Mouse (Mus musculus) thymus, postnatal 14 days (tissue): ENCODE data around the gene Traip.

Experiments
- DNase-seq: peaks from one replicate; pipeline ENCODE4 v3.0.0; 2021

Gene Traip

GRCm38 (mm10) chr9:107935374-107935773 lies 14.6 kb upstream of the Traip start, which contains the start of gene Camkv:
Gene Camkv, plus strand, starts transcription at chr9:107935674.
- DNase-seq = no peak

GRCm38 (mm10) chr9:107935790-107936214 lies 14.1 kb upstream of the Traip start:
- peak; percentile 91 for DNase-seq

DNA sequence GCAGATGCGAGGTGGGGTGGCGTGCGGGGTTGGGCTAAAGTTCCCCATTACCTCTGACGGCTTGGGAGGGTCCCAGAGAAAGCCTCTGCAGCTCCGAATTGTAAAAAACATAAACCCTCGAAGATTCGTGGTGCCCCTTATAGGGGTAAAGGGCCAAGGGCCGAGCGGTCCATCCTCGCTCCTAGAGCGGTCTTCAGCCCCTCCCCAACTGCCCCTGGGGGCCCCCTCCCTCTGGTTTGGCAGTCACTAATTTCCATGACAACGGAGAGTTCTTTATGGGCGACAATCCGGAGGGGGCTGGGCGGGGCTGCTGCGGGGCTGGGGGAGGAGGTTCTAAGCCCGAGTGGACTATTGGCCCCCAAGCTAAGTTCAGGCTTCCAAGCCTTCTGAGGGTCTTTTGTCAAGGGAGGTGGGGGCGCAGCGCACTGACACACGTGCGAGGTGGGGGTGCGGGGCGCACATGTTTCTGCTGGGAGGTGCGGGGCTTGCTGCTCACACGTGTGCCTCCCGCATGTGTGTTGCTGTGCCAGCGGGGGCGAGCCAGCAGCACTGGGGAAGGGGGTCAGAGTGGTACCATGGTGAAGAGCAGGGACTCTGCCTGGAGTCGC lies 13.6 kb upstream of the Traip start:
- DNase-seq = peak; percentile 44

DNA sequence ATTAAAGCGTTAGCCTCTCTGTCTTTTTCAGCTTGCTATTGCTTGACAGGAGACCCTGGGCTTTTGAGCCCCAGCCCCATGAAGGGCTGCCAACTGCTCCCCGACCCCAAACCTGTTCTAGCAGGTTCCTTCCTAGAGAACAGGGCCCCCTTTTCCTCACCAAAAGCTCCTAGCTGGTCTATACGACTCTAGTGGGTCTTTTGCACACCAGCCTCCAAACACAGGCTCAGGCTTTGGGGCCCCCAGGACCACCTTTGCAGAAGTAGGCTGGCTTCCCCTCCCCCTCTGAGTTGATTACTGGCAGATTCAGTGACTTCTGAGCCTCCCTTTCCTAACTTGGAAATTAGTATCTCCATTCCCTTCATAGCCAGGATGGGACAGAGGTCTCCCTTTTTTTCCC lies 13.1 kb upstream of the Traip start:
- DNase-seq = peak; percentile 14

- DNase-seq = no peak
Observed at GRCm38 (mm10) chr9:107947241-107948194, 2.4 kb upstream of the Traip start.

DNA sequence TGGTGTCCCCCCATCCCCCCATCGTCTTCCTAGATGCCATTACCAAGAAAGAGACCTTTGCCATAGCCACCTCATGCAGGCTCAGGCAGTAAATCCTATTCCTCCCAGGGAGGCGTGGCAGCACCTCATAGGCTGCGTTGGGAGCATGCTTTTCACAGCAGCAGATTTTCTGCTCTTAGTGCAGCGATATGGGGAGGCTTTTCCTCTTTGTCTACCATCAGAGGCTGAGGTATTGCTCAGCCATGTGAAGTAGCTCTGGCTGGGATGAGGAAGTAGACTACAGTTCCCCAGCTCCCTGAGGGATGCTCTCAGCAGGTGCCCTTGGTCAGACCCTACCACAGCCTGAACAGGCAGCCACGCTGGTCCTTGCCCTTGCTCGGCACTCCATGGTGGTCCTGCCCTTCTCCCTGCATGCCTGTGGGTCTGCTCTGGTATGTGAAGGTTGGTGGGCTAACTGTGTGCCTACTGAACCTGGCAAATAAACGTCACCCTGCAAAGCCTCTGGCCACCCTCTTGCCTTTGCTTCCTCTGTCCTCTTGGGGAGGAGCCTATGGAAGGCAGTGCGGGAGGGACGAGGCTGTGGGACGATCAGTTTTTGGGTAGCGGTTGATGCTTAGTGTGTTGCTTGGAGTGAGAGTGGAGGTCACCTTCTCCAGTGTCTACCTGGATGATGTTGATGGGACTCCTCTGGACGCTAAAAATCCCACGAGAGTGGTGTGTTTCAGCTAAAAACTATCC lies 583 bp upstream of the Traip start:
- DNase-seq = no peak

- DNase-seq = peak; percentile 89
Observed at GRCm38 (mm10) chr9:107950460-107951355, 772 bp downstream of the Traip start.

- DNase-seq = no peak
Observed at GRCm38 (mm10) chr9:107955613-107956289, 5.8 kb downstream of the Traip start.

DNA sequence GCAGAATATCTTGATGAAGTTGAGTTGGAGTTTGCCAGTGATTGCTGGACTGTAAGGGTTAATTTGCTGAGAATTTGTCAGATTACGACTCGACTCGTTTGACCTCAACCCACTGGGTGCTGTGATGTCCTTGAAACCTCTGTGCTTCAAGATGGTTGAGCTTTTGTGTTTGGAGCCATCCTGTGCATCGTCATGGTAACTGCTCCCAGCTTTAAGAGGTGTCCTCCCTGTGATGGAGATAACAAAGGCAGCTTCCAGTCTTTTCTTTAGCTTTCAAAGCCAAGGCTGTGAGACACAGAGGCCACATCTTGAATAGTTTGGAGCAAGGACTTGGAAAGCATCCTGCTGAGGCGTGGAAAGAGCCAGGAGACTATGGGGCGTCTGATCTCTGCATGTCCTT lies 7.2 kb downstream of the Traip start:
- no peak for DNase-seq

GRCm38 (mm10) chr9:107959896-107960295 lies 10.0 kb downstream of the Traip start:
- no peak for DNase-seq

GRCm38 (mm10) chr9:107960928-107961327 lies 11.0 kb downstream of the Traip start:
- peak; percentile 29 for DNase-seq

GRCm38 (mm10) chr9:107961351-107961762 lies 11.4 kb downstream of the Traip start:
- no peak for DNase-seq

- DNase-seq = peak; percentile 44
Observed at GRCm38 (mm10) chr9:107961881-107962280, 11.9 kb downstream of the Traip start.

DNA sequence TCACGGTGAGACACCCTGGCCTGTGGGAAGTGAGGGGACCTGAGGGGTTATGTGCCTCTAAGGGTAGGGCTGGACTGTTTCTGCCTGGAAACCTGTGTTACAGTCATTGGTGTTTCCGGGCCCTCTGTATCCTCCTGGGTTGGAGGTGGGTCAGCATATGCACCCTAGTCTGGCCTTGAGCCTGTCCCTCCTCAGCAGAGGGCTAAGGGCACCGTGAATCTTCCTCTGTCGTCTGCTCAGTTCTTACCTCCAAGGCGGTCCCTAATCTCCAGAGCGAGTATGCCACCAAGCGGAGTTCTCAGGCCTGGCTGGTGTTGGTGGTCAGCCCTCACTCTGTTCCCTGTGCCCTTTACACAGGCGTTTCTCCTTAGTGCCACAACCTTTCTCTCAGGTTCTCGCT lies 13.0 kb downstream of the Traip start:
- DNase-seq = no peak

DNA sequence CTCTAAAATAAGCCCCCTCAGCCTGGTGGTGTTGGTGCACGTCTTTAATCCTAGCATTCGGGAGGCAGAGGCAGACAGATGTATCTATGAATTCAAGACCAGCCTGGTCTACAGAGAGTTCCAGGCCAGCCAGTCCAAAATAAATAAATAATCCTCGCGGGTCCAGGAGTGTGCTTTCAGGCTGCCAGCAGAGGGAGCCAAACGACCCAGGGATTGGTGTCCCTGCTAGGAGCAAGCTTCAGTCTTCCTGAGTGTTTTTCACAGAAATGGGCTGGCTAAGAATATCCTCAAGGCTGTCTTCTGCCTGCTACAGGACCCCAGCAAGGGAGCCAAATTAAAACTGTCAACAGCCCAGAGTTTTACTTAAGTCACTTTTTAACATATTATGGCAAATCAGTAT lies 13.8 kb downstream of the Traip start:
- peak; percentile 82 for DNase-seq

- DNase-seq = no peak
Observed at GRCm38 (mm10) chr9:107964681-107965080, 14.7 kb downstream of the Traip start.

- DNase-seq = no peak
Observed at GRCm38 (mm10) chr9:107966676-107967075, 16.7 kb downstream of the Traip start.

DNA sequence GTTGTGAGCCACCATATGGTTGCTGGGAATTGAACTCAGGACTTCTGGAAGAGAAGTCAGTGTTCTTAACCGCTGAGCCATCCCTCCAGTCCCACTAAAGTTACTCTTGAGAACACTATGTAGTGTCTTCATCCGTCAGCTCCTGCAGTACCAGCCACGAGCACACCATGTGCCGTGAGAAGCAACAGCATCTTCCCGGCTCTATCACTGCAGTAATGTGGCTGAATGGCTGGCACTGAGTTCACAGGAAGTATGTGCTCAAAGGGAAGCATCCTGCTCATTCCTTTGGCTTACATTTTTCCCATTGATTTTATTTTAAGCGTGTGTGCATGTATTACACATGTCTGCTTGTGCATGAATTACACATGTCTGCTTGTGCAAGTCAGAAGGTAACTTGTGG lies 17.5 kb downstream of the Traip start:
- DNase-seq = no peak

DNA sequence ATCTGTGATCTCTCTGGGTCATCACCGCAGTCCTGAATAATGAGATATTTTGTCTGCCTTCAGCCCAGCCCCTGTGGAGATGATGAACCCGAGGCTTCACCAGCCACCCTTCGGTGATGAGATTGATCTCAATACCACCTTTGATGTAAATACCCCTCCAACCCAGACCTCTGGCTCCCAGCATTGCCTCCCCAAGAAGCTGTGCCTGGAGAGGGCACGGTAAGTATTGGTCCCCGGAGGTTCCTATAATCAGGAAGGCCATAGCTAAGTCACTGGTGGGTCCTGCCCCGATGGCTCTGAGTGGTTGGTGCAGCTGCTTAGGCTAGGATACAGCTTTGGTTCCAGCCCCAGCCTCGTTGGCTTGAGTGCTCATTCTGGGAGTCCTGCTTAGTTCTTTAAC lies 18.6 kb downstream of the Traip start:
- no peak for DNase-seq

DNA sequence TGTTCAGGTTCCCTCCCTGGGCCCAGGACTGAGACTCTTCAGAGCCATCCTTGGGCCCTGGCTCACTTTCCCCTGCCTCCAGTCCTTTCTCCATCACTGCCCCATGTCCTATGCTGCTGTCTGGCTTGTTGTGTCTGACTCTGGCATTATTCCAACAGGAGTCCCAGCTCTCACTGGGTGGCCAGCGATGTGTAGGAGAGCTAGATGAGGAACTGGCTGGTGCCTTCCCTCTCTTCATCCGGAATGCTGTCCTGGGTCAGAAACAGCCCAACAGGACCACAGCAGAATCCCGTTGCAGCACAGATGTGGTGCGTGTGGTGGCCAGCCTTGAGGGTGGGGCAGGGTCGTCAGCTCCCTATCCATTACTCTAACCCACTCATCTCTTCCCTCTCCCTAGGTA lies 20.4 kb downstream of the Traip start:
- no peak for DNase-seq

DNA sequence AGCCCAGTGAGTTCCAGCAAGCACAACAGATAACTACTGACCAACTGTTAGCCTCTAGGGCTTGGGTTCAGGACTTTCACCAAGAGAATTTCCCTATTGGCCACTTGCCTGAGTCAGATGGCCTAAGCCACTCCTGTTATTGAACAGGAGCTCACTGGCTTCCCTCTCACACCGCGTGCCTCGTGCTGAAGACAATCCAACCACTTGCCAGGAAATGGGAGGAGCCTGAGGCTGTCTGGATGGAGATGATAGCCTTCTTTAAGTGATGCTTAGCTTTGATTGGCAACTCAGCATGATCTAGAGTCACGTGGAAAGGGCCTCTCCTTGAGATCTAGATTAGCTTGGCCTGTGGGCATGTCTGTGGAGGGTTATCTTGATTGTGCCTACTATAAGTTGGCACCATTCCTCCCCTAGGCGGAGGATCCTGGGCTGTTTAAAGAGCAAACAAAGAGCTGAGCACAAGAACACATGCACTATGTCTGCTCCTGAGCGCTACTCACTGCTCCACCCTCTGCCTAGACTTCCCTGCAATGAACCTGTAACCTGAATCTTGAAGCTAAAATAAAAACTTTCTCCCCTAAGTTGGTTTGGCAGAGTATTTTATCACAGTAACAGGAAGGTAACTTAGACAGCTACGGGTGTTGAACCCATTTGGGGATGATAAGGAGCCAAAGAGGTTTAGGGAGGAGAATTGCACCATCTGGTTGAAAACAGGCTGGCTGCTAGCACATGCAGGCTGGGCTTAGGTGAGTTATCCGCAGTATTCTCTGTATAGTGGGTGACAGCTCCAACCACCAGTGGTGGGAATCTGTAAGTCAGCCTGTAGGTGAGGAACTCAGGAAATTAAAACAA lies 22.0 kb downstream of the Traip start:
- DNase-seq = no peak
